Mouse (Mus musculus) 416B (cell line): Measurements from ENCODE around the gene Ikbke.
"Not testable (repeated sequence)": the region's sequence is repeated elsewhere in the genome, so short reads cannot be mapped to it uniquely, and the experiment has no call there.

Source experiments
- DNase-seq: peaks from one replicate; pipeline ENCODE4 v3.0.0; 2011; ENCODE audit warnings: low read depth

Ikbke gene

DNA sequence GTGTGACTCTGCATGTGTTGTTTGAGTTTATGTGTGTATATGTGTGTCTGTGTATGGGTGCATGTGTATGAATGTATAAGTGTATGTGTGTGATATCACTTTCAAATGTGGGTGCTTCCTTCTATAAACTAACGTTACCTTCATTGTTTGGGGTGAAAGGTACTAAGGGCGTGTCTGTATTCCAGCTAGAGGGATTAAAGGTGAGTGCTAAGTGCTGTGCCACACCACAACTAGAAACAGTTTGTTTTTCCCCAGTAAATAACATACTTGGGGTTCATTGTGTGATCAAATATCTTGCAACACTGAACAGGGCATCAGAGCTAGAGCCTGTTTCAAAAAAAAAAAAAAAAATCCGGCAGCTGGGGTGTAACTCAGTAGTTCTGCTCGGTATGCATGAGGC, 2.3 kb upstream of the Ikbke start:
- DNase-seq, result no peak

DNA sequence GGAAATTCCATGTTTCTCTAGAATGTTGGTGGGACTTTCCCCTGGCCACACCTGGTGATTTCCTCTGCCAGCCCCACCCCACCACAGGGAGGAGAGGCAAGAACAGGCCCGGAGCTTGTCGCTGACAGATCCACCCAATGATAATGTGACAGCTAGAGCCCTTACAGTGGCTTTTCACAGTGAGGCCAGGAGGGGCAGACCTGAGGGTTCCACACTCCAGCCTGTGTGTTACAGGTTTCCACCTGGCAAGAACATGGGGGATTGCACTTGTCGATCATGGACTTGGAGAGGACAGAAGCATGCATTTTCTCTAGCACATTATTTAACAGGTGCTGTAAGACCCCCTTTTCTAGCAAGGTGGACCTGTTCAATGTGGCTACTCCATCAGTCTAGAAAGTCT, 874 bp upstream of the Ikbke start:
- DNase-seq, result no peak

DNA sequence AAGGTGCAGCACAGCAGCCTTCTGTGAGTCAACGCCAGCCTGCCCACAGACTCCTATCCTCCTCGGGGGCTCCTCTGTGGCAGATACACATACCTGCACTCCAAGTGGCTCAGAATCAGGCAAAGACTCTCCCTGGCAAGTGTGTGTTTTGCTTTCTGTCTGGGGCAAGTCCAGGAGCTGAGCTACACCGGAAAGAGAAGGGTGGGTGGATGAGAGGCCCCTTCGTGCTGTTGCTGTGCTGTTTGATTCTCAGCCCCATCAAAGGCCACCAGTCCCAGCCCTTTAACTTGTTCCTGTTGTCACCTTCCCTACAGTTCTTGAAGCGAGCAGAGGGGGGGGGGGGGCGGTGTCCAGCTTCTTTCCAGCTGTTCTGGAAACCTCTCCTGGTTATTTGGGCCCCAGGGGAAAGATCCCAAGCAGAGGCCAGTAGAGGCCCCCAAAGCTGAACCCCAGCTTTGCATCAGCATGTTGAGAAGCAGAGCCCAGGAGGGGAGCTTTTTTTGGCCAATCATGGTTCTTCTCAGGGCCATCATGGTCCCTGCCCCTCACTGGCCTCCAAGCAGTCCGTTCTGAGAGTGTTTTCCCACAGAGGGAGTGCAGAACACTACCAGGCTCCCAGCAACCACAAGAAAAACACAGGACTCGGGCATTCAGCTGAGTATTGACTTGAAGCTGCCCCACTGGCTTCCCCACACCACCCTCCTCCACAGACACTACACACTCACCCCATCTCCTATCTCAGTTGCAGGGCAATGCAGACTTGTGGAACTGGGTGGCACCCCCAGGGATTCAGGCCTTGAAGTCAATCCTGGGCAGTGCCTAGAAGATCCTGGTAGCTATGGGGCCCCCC, 575 bp downstream of the Ikbke start:
- no peak for DNase-seq

DNA sequence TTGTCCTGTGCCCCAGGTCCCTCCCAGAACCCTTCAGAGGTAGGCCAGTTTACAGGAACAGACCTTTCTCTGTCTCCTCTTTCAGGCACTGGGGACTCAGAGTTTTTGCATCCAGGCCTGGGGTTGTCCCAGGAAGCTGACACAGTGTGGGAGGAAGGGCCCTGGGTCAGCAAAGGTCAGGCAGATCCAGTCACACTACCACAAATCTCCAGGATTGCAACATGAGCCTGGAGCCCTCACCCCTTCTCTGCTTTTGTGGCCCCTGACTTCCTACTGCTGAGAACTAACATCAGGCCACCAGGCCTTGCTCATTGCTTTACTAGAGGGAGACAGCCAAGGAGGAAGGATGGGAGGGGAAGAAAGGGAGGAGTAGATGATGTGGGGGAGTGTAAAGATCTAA, 2.6 kb downstream of the Ikbke start:
- peak; percentile 68 for DNase-seq

DNA sequence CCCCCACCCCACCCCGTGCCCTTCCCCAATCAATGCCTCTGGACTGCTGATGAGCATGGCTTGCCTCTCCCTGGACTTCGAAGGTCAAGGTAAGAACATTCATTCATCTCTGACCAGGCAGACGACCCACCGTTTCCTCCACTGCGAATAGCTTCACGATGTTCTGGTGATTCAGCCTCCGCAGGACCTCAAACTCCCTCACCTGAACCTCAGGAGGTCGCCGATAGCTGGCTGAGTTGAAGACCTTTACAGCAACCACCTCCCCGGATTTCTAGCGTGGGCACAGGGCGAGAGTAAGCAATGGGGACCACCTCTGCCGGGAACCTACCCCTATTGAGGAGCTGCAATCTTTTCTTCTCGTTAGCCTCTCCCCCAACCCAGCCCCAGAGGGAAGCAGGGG, 3.8 kb downstream of the Ikbke start:
- no peak for DNase-seq

DNA sequence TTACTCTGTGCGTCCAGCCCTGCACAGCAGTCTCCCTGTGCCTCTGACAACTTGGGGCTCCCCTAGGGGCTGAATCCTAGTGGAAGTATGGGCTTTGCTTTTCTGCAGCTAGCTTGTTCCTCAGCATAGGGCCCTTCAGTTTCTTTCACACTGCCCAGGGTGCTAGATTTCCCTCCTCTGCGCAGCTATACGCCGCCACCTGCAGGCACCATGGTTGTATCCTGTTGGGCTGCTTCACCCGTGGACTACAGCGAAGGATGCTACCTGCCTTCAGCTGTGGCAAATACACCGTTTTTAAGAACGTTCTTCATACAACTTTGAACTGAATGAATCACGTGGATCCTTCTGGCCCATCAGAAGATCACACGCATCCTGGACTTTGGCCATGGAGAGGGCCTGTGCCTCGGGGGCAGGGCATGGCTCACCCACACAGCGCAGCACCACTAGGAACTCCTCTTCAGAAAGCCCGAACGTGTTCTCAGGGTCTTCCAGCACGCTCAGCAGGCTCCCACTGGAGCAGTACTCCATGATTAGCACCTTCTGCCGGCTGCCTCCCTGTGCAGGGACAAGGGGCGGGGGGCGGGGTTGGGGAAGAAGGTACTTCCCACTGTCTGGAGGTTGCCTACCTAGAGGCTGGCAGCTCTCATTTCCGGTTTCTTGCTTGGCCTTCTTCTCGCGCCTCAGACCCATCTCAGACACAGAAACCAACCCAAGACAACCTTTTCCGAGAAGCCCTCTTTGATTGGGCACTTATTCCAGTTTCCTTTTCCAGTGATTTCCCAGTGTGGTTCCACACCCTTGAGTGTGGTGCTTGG, 4.5 kb downstream of the Ikbke start:
- no peak for DNase-seq

- peak; percentile 77 for DNase-seq
Observed at GRCm38 (mm10) chr1:131269797-131270578, 9.4 kb downstream of the Ikbke start.

DNA sequence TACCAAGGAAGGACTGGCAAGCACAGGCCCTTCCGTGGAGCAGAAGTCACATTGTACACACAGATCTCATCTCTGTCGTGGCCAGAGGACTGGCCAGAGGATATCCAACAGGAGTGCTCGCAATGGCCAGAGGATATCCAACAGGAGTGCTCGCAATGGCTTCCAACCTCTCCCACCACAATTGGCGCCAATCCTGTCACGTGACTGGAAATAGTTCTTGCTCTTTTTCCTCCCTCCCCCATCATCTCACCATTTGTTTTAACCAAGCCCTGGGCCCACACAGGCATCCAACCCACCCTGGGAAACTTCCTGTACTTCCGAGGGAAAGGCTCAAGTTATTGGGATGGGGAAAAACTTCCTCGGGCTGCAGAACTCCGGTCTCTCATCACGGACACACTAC, 10.6 kb downstream of the Ikbke start:
- no peak for DNase-seq

- DNase-seq, result no peak
Observed at GRCm38 (mm10) chr1:131263905-131264304, 15.5 kb downstream of the Ikbke start.

DNA sequence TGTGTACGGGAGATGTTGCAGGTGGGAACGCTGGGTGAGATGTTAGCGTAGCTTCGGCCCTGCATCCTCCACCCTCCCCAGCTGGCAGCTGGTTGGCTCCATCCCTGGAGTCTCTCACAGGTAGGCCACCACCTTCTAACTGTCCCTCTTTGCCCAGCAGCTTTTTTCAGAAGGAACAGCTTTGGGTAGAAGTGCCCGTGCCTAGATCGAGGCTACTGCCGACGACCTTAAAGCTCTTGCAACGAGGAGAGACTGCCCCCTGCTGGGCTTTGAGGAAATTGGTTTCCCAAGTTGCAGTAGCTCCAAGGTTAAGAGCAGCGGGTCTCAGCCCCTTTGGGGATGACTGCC, 19.1 kb downstream of the Ikbke start:
- peak; percentile 77 for DNase-seq

DNA sequence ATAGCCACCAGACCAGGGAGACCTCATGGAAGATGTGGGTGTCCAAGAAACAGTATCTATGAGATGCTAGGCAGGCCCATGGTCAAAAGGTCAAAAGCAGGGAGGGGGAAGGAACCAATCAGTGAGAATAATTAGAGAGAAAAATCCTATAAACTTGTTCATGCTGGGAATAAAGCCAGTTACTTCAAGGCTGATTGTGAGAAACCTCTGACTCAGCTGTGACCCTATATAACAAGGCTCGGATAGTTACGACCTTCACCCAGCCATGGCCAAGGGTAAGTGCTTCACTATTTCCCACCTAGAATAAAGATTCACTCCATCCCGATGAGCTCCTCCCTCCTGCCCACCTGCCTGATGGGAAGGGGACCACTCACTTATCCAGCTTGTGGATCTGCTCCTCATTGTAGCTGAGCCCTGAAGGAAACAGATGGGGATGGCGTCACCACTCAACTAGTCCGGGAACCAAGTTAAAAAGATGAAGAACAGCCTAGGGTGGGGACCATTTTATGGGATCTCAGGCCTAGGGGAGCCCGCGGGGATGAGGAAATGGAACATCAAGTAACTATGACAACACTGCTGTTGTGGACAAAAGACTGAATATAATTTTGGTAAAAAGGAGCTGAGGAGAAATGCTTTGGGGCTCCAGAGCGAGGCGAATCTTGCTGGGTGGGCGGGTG, 19.6 kb downstream of the Ikbke start:
- no peak for DNase-seq

GRCm38 (mm10) chr1:131257288-131257687, 22.1 kb downstream of the Ikbke start:
- no peak for DNase-seq

- not testable (repeated sequence) for DNase-seq
Observed at GRCm38 (mm10) chr1:131252516-131253250, 26.7 kb downstream of the Ikbke start.

DNA sequence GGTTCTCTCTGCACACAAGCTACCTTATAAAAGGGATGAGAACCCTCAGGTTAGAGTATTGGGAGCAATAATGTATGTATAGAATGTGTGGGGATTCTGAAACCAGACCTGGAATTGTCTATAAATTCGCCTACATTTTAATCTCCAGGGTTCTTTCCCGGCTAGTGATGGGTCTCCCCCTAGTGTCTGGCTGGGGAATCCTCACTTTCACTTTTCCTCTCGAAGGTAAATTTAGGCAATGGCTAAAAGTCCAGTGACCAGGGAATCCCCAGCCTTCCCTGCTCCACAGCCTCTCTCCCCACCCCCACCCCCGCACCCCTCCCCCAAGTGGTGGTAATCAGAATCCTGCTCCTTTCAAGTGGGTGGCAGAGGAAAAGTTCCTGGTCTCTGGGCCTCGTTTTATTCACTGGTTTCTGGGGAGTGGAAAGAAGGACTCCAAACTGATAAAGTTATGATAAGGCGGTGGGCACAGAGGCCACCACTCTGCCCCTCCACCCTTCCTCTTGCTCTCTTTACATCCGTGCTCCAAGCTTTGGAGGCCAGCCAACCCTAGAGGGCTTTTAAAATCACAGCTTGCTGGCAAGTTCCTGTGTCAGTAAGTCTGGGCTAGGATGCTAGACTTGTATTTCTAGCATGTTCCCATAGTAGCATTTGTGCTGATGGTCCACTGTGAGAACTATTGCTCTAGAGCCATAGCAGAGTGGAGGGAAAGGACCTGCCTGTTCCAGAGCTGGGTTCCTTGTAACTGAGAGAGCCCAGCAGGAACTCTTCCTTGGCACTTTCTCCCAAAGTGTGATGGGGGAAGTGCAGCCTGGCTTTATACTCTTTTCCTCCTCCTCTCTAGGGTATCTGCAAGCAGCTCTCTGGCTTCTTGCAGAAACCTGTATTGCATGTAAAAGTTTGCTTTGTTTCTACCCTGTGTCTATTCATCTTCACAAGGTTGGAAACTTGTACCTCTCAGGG, 32.7 kb downstream of the Ikbke start:
- DNase-seq, result peak; percentile 61

- DNase-seq, result peak; percentile 31
Observed at GRCm38 (mm10) chr1:131245926-131246325, 33.5 kb downstream of the Ikbke start.

GRCm38 (mm10) chr1:131245089-131245856, 34.1 kb downstream of the Ikbke start, which contains the start of gene Rassf5:
TSS of gene Rassf5 (minus strand) at chr1:131245258.
- DNase-seq, result no peak

DNA sequence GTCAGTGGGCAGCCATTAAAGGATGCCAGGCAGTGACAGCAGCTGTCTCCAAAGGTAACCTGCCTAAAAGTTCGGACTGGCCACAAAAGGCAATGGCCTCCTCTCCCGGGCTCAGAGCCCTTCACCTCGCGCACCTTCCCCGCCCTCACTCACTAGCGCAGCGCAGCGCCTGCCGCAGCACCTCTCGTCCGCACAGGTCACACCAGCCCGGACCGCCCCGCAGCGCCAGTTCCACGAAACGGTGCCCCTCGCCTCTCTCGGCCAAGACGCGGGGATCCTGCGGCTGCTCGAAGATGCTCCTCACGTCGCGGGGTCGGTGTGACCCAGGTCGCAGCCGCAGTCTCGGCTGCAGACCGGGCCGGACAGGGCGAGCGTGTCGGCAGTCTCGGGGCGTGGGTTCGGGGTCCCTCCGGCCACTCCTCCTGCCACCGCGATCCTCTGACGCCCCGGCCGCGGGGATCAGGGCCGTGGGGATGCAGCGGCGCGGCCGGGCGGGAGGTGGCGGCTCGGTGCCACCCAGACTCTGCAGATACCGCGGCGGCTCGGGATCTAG, 34.8 kb downstream of the Ikbke start:
- no peak for DNase-seq

GRCm38 (mm10) chr1:131242956-131243355, 36.5 kb downstream of the Ikbke start:
- no peak for DNase-seq
